Mouse (Mus musculus): Measurements from ENCODE around the gene Rnf144a.

- TF ChIP-seq CTCF (IDR thresholded peaks at IDR 0.05; ENCODE audit: low read depth, low read length), result no peak
- no peak for TF ChIP-seq POLR2A (IDR thresholded peaks at IDR 0.05; ENCODE audit: insufficient read depth, low read length)
- TF ChIP-seq EP300 (IDR thresholded peaks at IDR 0.05; ENCODE audit: insufficient read depth, low read depth, low read length), result no peak
Measured at GRCm38 (mm10) chr12:26323783-26324364, 91.2 kb downstream of the Rnf144a start.
